Mouse (Mus musculus): ENCODE results near the gene Ren1.
A peak's percentile ranks its signal among the peaks of the same experiment; 100 is the strongest.

The Ren1 gene

DNA sequence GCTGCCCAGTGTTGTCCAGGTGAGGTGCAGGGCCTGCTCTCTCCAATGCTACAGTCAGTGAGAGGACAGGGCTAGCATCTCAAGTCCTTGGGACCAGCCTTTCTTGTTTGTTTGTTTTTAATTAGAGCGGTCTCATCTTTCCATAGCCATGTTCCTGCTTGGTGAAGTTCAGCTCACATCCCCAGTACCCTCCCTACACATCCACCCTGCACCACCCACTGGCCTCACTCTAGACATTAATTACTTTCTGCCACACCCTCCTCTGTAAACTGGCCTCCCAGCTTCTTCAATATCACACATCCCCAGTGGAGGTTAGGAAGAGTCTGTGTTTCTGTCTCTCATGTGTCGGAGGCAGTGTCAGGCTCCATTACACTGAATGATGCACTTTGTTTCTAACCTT, 6.0 kb upstream of the Ren1 start:
- no peak for DNase-seq (ENCODE audit: low spot score in 2 of 2)

DNA sequence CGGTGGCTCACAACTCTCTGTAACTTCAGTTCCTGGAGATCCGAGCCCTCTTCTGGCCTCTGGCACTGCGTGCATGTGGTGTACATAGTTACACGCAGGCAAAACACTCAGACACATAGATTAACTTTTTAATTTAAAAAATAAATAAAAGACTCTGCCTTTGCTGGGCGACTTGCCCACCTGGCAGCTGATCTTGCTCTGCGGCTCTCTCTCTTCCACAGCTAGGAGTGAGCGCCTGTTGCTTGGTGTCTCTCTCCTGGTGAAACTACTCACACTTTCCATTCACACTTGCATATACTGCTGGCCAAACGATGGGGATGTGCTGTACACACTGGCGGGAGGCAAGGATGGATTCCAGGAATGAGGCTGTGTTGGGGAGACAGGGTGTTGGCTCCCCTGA, 3.8 kb upstream of the Ren1 start:
- DNase-seq (ENCODE audit: low spot score in 2 of 2) = no peak

DNA sequence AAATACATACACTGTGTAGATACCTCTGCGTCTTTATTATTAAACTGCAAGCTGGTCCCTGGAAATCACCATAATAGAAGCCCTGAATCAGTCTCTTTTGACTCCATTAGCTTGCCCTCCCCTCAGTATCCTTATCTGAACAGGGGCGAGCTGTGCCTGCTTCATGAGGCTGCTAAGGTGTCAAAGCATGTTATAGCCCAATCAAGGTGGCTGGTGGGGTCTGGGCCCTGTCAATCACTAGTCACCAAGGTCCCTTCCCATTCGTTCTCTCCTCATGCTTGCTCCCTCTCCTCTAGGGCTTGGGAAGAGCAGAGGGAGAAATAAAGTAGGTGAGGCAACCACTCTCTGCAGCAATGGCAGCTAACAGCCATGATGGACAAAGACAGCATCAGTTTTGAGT, 3.1 kb upstream of the Ren1 start:
- DNase-seq (ENCODE audit: low spot score in 2 of 2) = no peak

DNA sequence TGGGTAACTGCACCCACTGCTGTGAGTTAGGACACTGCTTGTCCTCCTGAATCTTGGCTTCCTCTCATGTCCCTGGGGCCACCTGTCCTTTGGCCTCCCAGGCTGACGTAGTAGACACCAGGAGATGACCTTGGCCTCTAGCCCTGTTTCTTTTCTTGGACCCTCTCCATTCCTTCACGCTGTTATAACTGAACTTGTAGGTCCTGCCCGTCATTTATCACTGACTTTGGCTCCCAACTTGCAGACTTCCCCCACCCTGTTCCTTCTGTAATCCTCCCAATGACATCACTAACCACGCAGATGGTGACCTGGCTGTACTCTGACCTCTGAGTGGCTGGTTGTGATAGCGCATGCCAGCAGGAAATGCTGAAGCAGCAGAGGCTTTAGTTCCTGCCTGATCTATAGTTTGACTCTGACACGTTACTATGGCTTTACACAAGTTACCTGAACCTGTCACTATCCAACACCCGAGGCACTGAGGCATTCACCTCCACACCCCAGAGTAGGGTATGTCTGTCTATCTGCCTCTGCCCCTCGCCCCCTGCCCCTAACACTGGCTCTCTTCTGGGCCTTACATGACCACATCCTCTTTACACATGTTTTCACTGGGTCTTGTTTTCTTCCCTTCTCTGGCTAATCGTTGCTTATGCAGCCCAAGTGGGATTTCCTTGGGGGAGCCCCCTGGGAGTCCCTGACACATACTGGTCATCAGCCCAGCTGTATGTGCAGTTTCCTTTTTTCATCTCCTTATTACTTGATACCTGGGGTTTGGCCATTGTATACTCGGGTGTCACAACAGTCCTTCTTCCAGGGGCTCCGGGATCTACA, 2.4 kb upstream of the Ren1 start:
- no peak for DNase-seq (ENCODE audit: low spot score in 2 of 2)

DNA sequence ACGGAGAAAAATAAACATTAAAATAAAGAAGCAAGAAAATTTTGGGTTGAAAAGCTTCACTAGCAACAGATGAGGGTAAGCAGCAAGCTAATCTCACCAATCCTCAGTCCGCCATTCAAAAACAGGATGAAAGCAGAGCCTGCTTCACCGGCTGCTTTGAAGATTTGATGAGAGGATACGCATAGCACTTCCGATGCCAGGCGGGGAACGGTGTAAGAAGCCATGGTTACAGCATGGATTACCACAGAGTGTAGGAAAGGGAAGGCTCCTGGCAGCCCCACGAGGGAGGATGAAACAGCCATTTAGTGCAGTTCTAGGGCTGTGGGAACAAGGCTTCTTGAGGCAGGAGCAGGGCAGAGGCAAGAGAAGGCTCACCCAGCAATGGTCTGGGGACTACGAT, 1.5 kb downstream of the Ren1 start:
- no peak for DNase-seq (ENCODE audit: low spot score in 2 of 2)

DNA sequence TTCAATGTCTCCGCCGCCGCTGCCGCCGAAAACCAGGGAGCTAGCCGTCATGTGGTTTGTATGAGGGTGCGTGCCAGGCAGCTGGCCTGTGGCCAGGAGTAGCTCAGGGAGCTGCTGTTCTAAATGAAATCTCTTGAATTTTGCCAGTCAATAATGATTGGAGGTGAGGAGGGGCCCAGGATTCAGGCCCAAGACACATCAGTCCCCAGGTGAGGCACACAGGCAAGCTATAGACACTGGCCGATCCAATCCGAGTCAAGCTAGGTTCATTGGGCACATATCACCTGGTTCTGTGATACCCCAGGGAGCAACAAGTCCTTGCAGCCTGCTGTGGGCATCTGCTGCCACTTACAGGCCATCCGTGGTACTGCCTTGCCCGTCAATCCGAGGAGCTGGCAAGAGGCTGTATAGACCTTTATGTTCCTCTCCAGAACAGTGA, 3.1 kb downstream of the Ren1 start:
- DNase-seq (ENCODE audit: low spot score in 2 of 2) = peak; percentile 40 to 72

DNA sequence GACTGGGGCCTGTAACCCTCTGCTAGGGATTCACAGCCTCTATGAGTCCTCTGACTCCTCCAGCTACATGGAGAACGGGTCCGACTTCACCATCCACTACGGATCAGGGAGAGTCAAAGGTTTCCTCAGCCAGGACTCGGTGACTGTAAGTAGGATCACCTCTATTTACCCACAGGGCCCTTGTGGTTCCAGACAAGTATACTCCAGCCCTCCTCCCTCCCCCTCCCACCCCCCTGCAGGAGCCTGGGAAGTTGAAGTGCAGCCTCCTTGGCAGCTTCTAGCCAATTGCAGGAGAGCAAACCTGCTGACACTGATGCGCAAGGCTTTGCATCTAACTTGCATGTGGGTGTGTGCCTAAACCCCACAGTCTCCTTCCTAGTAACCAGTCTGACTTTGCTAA, 5.2 kb downstream of the Ren1 start:
- DNase-seq (ENCODE audit: low spot score in 2 of 2) = no peak

DNA sequence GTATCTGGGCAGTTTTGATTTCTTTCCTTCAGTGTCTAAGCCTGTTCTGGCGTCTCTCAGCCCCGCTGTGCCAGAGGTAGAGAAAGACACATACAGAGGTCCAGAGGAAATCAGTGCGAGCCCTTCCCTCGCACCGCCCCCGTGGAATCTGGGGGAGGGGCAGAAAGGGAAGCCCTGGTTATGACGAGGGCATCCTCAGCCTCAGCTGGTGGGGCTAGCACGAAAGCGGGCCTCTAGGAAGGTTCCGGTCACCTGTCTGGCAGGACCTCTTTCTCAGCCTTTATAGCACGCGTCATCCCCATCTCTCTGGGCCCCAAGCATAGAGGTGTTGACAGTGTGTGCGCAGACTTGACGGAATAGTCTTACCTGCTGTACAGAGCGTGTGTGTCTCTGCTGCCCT, 5.6 kb downstream of the Ren1 start:
- DNase-seq (ENCODE audit: low spot score in 2 of 2) = no peak

DNA sequence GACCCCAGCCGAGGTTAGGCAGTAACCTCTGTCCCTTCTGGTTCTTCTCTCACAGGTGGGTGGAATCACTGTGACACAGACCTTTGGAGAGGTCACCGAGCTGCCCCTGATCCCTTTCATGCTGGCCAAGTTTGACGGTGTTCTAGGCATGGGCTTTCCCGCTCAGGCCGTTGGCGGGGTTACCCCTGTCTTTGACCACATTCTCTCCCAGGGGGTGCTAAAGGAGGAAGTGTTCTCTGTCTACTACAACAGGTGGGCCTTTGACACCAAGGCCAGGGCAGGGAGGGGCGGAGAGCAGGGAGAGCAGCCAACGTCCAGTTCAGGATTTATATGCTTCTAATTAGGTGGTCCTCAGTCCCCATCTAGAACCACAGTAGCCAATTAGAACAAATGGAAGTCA, 6.0 kb downstream of the Ren1 start:
- no peak for DNase-seq (ENCODE audit: low spot score in 2 of 2)

DNA sequence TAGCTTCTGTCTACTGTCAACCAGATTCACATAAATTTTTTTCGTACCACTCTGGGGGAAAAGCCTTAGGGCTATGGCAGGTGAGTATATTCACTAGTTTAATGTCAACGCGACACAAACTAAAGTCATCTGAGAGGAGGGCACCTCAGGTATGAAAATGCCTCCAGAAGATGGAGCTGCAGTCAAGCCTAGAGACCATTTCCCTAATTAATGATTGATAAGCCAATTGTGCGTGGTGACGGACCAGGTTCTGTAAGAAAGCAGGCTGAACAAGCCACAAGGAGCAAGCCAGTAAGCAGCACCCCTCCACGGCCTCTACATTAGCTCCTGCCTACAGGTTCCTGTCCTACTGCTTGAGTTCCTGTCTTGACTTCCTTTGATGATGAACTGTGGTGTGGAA, 10.7 kb downstream of the Ren1 start:
- DNase-seq (ENCODE audit: low spot score in 2 of 2) = no peak

DNA sequence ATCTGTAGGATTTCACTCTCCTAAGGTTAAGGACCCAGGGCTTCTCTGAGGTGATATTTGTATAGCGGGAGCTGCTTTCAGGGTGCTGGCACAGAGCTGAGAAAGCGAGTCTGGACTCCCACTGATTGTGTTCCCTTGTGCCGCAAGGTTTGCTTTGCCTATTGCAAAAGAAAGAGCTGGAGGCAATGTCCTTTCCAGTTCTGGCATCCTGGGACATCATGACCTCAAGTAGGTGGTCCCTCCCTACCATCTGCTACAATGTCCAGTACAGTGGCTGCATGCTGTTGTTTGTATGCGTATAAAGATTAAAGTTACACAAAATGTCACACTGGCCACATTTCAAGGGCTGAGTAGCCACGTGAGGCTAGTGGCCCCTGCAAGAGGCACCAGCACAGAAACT, 11.8 kb downstream of the Ren1 start:
- no peak for DNase-seq (ENCODE audit: low spot score in 2 of 2)

DNA sequence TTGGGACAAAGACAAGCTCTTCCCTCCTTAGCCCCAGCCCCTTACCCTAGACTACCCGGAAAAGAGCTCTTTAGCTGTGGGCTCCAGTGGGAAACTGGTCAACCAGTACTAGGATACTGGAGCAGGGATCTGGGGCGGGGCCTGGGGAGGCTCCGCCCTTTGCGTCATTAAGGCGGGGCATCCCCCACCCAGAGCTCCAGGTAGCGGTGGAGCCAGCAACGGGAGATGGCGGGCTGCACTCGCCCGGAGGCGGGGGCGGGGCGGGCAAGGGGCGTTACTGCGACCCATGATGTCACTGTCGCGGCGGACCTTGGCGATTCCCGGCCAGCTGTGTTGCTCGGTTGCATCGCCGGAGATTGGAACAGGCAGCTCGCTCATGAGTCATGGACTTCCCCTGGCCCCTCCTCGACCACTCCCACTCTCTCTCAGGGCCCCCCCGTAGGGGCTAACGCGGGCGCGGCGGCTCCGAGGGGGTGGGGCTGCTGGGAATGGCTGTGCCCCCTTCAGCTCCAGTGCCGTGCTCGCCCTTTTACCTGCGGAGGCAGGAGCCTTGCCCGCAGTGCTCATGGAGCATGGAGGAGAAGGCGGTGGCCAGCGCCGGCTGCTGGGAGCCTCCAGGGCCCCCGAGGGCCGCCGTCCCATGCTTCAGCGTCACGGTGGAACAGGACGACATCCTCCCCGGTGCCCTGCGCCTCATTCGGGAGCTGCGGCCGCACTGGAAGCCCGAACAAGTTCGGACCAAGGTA, 13.1 kb downstream of the Ren1 start, which contains the start of gene Etnk2:
TSS of gene Etnk2 (plus strand) at position 297 of the 746 bp plus-strand sequence.
- peak; percentile 70 to 79 for DNase-seq (ENCODE audit: low spot score in 2 of 2)

DNA sequence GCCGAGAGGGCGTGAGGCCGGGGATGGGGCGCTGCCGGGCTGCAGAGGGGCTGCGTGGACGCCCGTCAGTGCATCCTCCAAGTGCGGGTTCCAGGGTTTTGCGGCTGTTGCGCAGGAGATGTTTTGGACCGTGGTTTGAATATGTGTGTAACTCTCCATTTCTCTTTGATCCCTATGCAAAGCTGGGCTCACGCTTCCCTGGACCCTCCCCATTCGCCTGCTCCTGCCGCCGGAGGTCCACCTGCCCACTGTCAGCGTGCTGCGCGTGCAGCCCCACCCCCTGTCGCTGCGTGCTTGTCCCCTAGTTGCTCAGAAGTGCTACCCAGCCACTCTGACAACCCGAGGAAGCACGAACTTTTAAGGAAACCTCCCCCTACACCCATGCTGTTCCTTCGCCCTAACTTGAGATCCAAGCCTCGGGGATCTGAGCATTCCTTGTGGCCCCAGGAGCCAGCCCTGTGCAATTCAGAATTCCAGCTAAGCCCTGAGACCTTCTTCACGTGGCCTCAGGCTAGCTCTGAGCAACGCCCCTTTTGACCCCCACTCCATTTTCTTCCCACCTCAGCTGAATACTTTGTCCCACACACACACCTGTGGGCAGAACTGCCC, 13.8 kb downstream of the Ren1 start:
- no peak for DNase-seq (ENCODE audit: low spot score in 2 of 2)

DNA sequence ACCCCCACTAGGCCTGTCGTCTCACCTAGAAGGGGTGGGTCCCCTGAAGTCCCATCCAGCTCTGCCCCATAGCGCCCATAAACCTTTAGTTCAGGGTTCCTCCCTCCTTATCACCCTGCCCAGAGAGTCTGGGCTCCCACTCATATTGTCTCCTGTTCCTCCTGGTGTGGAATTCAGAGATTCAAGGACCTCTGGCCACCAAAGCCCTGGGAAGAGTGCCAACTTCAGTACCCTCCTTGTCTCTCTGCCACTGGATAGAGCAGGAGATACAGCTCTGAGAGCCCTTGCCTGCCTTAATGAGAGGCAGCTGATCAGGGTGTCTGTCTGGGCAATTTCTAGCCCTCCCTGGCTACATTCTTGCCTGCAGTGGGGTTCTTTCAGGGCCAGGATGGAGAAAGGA, 14.6 kb downstream of the Ren1 start:
- DNase-seq (ENCODE audit: low spot score in 2 of 2) = no peak

DNA sequence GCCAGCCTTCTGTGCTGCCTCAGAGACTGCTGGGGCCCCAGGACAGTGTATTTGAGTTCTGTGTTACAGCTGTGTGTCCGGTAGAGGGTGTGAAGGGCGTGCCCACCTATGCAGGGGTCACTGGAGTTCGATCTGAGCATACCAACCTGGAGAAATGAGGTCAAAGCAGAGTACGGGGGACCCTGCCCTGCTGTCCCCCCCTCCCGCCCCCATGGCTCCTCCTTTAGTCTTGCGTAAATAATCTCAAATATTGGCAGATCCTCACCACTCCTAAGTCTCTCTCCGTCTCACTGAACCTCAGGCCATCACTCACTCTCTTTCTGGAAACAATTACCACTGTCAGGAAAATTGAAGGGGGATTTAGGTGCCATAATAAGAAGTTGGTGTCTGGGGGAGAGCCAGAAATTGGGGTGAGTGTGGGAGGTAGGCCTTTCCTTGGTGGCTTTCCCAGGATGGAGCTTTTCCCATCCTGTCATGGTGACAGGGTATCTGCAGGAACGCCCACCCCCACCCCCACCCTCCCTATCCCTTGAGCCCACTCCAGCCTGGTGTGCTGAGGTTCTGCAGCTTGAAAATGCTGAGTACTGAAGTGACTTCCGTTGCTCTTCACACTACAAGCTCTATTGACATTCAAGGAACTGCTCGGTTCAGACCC, 16.8 kb downstream of the Ren1 start:
- no peak for DNase-seq (ENCODE audit: low spot score in 2 of 2)

DNA sequence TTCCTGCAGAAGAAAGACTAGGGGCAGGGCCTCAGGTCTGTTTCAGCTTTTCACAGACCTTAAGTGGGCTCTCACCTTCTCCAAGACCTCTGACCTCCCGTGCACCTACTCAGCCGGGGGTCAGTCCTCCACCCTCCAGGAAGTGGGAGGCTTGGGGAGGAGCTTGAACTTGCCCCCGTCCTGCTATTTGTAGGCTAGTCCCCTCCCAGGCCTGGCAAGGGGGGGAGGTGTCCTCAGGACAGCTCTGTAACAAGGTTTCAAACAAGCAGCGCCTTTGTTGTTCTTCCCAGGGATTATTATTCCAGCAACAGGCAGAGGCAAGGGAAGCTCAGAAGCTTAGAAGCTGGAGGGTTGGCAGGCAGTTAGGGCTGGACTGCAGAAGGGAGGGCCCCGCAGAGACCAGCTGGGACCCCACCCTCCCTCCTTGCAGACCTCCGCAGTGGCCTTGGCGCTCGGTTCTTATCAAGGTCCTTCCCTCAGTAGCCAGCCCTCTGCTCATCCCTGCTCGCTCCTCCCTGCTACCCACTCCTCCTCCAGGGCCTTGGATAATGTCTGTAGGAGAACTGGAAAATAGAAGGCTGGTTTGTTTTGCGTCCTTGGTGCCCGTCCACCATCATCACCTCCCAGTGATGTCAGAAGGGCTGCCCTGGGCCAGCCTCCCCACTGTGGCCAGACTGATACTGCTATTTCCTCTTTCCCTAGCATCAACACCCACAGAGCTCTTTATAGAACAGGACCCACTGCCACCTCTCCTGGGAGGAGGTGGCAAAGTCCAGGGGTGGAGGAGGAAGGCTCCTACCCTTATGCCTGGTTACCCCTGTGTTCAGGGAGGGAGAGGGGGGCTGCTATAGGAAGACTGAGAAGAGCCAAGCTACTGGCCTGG, 17.5 kb downstream of the Ren1 start:
- DNase-seq (ENCODE audit: low spot score in 2 of 2) = no peak

DNA sequence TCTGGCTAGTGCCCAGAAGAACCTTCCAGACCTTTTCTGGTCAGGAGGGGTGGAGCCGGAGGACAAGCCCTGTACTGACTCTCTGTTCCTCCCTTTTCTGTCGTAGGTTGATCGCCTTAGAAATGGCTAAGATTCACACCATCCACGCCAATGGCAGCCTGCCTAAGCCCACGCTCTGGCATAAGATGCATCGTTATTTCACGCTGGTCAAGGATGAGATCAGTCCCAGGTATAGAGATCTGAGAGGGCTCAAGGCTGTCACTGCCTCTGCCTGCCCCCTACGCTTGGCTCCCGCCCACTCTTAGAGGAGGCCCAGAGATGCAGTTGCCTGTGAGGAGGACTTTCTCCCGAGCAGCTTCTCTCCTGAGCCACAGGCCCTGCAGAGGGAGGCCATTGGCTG, 18.3 kb downstream of the Ren1 start:
- no peak for DNase-seq (ENCODE audit: low spot score in 2 of 2)

DNA sequence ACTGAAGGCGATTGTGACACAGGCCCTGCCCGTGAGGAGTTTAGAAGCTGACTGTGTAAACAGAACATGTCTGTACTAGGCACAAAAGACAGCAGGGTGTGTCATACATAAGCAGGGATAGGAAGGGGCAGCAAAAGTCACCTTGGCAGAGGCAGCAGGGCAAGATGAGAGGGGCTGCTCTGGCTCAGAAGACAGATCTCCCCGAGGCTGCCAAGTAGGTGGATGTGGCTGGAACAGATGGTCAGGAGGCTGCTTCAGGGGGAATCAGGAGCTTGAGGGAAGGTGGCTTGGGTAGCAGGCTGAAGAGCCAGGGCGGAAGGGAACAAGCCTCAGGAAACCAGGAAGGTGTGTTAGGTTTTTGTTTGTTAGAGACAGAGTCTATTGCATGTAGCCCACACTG, 20.0 kb downstream of the Ren1 start:
- DNase-seq (ENCODE audit: low spot score in 2 of 2) = no peak

DNA sequence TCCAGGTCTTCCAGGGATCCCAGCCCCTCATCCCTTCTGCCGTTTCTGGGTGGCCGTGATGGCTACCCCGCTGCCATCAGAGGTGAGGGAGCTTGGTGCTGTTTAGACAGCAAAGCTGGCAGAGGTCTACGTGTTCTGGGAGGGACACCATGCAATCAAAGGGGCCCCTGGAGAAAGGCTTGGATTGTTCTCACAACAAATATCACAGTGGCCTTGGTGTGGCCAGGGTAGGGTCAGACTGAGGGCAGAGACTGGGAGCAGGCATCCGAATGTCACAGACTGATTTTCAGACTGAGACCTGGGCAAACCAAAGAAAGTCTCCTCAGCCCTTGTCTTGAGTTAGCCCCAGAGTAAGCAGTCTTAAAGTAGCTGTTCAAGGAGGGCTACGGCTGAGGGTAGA, 21.1 kb downstream of the Ren1 start:
- no peak for DNase-seq (ENCODE audit: low spot score in 2 of 2)

DNA sequence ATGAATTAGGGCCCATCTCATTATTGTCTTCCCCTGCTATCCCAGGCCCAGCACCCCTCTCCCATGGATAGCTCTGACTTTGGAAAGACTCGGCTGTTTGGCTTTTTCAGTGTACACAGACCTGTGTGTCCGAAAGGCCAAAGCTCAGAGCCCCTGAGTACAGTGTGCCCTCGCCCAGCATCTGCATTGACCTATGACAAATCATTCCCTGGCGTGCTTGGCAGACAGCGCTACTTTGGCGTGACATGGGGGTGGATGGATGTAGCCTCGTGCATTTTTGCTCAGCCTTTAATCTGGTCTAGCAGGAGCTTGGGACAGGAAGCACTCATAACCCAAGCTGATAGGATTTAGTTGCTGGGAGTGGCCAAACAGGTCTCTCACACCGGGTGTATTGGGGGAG, 21.8 kb downstream of the Ren1 start:
- DNase-seq (ENCODE audit: low spot score in 2 of 2) = no peak

DNA sequence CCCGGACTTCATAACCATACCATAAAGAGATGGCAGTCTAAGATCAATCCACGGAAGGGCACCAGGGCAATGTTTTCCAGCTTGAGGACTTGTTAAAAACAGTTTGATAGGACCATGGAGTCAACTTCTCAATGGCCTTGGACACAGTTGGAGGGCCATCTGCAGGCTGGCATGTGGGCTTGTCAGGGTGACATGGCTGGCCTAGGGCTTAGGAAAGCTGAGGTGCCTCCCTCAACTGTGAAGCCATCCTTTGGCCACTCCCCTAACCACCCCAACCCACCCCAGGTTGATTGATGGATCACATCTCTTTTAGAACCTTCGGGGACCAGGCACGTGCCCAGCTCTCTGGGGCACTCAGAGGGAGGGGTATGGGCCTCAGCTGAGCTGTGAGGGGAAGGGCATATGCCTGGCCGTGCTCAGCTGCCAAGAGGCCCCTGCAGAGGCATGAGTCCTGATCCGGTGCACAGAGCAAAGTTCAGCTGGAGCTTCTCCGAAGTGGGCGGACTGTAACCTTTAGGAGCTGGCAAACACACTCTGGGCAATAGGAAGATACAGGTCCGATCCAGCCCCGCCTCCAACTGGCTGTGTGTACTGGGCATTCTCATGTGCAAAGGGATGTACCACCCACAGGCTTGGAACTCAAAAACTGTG, 25.5 kb downstream of the Ren1 start:
- no peak for DNase-seq (ENCODE audit: low spot score in 2 of 2)

Data from urinary bladder, adult 18-20 months (tissue).